Mouse (Mus musculus) stomach, postnatal 0 days (tissue): Measurements from ENCODE around the gene Zw10. TPM values are rescaled to one million over a fixed set of nuclear protein-coding genes. Genes with fewer than 3 reads are reported as not detected.
A peak's percentile ranks its signal among the peaks of the same experiment; 100 is the strongest.

Source experiments
- ATAC-seq: fragments of 200-750 bp; cut with Nextera tagmentation; 2 replicates; pipeline ENCODE4 v1.8.0; 2017; ENCODE audit not compliant: low FRiP score, low TSS enrichment
- DNase-seq: peaks from one replicate; pipeline ENCODE4 v3.0.0-alpha.2; 2016; ENCODE audit warnings: low spot score
- H3K27ac ChIP-seq: fragments of 300-500 bp; sonication (generic); replicated peaks from 2 replicates; pipeline ENCODE4 v1.5.1; 2014; ENCODE audit warnings: mild to moderate bottlenecking, control low read depth
- H3K27me3 ChIP-seq: fragments of 300-500 bp; sonication (generic); 2 replicates; pipeline ENCODE4 v1.6.1; 2014; ENCODE audit warnings: low read length; ENCODE audit not compliant: control insufficient read depth, insufficient read depth
- H3K36me3 ChIP-seq: fragments of 300-500 bp; sonication (generic); 2 replicates; pipeline ENCODE4 v1.6.1; 2014; ENCODE audit warnings: low read length, mixed read lengths; ENCODE audit not compliant: control insufficient read depth, insufficient read depth
- H3K4me1 ChIP-seq: fragments of 300-500 bp; sonication (generic); replicated peaks from 2 replicates; pipeline ENCODE4 v1.6.1; 2014; ENCODE audit warnings: antibody characterized with exemption; ENCODE audit not compliant: control insufficient read depth, insufficient read depth
- H3K4me2 ChIP-seq: fragments of 300-500 bp; sonication (generic); replicated peaks from 2 replicates; pipeline ENCODE4 v1.6.1; 2014; ENCODE audit warnings: low read depth, mild to moderate bottlenecking, control low read depth, moderate library complexity
- H3K4me3 ChIP-seq: fragments of 300-500 bp; sonication (generic); 2 replicates; pipeline ENCODE4 v1.5.1; 2014; ENCODE audit warnings: low read depth, low read length, control low read depth
- H3K9ac ChIP-seq: fragments of 300-500 bp; sonication (generic); 2 replicates; pipeline ENCODE4 v1.6.1; 2014; ENCODE audit warnings: mild to moderate bottlenecking, low read length, control low read depth, mixed read lengths
- H3K9me3 ChIP-seq: fragments of 300-500 bp; sonication (generic); 2 replicates; pipeline ENCODE4 v1.6.1; 2016; ENCODE audit warnings: low read length; ENCODE audit not compliant: control insufficient read depth
- CTCF ChIP-seq: IDR thresholded peaks from 2 replicates; pipeline ENCODE4 v1.5.1; 2016; ENCODE audit warnings: antibody characterized with exemption, low read depth, mild to moderate bottlenecking, moderate library complexity
- EP300 ChIP-seq: optimal IDR thresholded peaks from 2 replicates; pipeline ENCODE3; 2016; ENCODE audit warnings: antibody characterized with exemption
- WGBS: fragments of 180-500 bp; shearing (Covaris S2); extraction: QIAGEN DNeasy Blood & Tissue Kit; methylation state at CpG from one replicate; pipeline ENCODE4 v1.1.7; 2014; 5-methylcytosine and 5-hydroxymethylcytosine counted together
- polyA plus RNA-seq: library from polyadenylated mRNA; unstranded; fragments of >200 nt; fragmentation: Nextera tagmentation; extraction: Ambion mirVana; gene quantifications from 2 replicates; pipeline ENCODE4 v1.2.1, GENCODE M21; 2015

Gene Zw10
- polyA plus RNA-seq, 1 experiment from 2014 or later, result 14.1 TPM

DNA sequence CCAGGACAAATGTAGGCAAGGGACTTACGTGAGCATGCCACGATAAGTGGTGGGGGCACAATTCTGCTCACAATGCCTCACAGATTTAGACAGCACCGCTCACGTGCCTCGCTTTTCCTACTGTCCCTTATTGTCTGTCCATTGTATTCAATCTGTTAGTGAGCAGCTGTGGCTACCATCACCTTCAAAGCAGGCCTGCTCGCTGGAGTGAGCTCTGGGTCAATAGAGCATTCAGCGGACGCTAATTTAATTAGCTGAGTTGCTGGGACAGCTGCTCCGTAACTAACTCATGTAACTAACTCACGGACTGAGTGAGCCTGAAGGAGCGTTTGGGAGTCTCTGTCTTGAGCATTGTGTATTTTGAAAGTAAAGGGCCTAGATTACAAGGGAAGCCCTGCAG is 31.9 kb downstream of the Zw10 start:
- Histone ChIP-seq H3K27ac (no peak overlapping the region), H3K36me3 (no peaks in the 10 kb centered on the region), H3K4me3 (no peak overlapping the region), H3K27me3 (no peaks in the 10 kb centered on the region), H3K4me1 (no peaks in the 10 kb centered on the region), H3K9ac (no peak overlapping the region), H3K9me3 (no peaks in the 10 kb centered on the region), H3K4me2 (no peak overlapping the region)
- DNase-seq (no peak), ATAC-seq (no peak)
- TF ChIP-seq EP300, result no peak
- TF ChIP-seq CTCF, result no peak
- 70% methylated on average over 11 of the region's 11 CpGs for WGBS

DNA sequence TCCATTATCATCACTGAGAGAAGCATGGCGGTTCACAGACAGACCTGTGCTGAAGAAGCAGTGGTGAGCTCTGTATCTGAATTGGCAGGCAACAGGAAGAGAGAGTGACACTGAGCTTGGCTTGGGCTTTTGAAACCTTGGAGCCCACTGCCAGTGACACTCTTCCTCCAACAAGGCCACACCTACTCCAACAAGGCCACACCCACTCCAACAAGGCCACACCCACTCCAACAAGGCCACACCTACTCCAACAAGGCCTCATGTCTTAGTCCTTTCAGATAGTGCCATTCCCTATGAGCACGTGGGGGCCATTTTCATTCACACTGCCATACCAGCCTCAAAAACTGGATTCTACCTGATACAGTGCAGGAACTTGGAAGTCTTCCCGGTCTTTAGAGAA is 43.5 kb downstream of the Zw10 start:
- TF ChIP-seq EP300 (no peak), CTCF (no peak)
- Histone ChIP-seq H3K27ac (no peak overlapping the region), H3K36me3 (no peaks in the 10 kb centered on the region), H3K4me2 (no peak overlapping the region), H3K27me3 (no peaks in the 10 kb centered on the region), H3K9ac (no peak overlapping the region), H3K4me1 (no peaks in the 10 kb centered on the region), H3K9me3 (no peaks in the 10 kb centered on the region), H3K4me3 (no peak overlapping the region)
- ATAC-seq, result no peak
- 92% methylated on average over 3 of the region's 3 CpGs for WGBS
- no peak for DNase-seq

DNA sequence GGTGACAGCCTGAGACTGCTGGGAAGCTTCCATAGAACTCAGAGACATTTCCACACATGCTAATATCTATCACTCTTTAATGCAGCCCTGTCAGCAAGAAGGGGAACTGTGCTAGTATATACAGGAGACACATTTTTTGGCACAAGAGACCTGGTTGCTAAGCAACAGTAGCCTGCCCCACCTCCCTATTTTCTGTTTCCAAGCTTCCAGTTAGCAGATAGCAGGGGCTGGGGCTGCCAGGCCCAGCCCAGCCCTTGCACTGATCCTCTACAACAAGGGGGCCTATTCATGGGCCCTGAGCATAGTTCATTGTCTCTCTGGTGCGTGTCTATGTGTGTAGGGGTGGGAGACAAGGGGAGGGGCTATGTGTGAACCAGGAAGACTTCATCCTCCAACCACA is 46.9 kb downstream of the Zw10 start:
- ATAC-seq, result peak; percentile 60; the same call in 1 of the 2 replicates
- WGBS, result 21% methylated on average over 1 of the region's 1 CpGs

DNA sequence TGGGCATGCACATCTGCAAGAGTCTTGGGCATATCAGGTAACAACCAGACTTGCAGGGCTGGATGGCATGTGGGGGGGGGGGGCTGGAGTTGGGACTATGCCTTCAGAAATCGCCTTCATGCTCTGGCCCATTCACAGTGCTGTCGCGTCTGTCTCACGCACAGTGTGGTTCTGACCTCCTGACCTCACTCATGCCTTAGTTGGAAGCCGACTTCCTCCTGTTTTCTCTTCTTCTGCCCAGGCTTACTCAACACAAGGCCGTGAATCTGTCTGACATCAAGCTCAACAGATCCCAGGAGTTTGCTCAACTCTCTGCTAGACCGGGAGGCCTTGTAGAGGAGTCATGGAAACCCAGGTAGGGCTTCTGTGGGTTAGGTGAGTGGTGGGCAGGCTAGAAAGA is 53.7 kb downstream of the Zw10 start:
- WGBS, result 74% methylated on average over 7 of the region's 7 CpGs
- no peak for DNase-seq
- Histone ChIP-seq H3K27ac (no peak overlapping the region), H3K36me3 (no peaks in the 10 kb centered on the region), H3K9ac (no peak overlapping the region), H3K9me3 (no peaks in the 10 kb centered on the region), H3K27me3 (no peaks in the 10 kb centered on the region), H3K4me3 (no peak overlapping the region), H3K4me1 (no peaks in the 10 kb centered on the region), H3K4me2 (no peak overlapping the region)
- ATAC-seq, result no peak
- TF ChIP-seq CTCF (no peak), EP300 (no peak)

More for the DNA sequence above, 46.9 kb downstream of the Zw10 start:
- H3K4me3 ChIP-seq, result no peak overlapping the region
- TF ChIP-seq CTCF, result no peak
- no peak for TF ChIP-seq EP300
- no peak for DNase-seq
- no peak overlapping the region for H3K4me2 ChIP-seq
- H3K27me3 ChIP-seq, result no peaks in the 10 kb centered on the region
- H3K36me3 ChIP-seq, result no peaks in the 10 kb centered on the region
- H3K27ac ChIP-seq, result no peak overlapping the region
- no peak overlapping the region for H3K9ac ChIP-seq
- H3K9me3 ChIP-seq, result no peaks in the 10 kb centered on the region
- no peaks in the 10 kb centered on the region for H3K4me1 ChIP-seq

DNA sequence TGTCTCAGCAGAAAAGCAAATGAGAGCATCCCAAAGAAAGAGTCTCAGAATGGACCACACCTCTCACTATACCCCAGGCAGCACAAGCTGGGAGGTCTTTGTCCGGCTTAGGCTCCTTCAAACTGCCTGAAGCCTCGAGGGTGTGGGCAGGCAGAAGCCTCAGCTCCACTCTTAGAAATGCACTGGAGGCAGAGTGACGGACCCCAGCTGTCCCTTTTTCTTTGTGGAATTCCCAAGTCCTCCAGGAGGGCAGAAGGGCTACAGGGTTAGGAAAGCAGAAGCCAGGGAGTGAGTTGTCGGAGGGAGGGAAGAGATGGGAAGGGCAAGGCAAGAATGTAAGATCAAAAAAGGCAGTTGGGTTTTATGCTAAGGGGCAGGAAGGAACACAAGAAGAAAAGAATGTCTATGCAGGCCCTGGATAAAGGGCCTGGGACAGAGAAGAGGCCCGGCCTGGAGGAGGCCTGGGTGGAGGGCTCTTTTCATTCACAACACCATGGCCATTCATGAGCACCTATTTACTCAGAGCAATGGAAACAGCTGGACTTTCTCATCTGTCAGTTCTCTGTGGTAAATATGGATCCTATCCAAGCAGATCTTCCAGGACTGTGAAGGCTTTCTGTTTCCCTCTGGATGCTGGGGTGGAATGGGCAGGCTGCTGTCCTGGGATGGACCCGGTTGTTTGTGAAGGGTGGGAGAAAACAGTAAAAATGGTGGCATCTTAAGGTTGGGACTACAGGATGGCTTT is 55.2 kb downstream of the Zw10 start:
- DNase-seq (no peak), ATAC-seq (peak; percentile 42; the same call in 1 of the 2 replicates)
- Histone ChIP-seq H3K36me3 (no peaks in the 10 kb centered on the region), H3K4me3 (no peak overlapping the region), H3K4me2 (no peak overlapping the region), H3K27ac (no peak overlapping the region), H3K9ac (no peak overlapping the region), H3K27me3 (no peaks in the 10 kb centered on the region), H3K9me3 (no peaks in the 10 kb centered on the region), H3K4me1 (no peaks in the 10 kb centered on the region)
- TF ChIP-seq CTCF, result no peak
- no peak for TF ChIP-seq EP300
- 47% methylated on average over 6 of the region's 6 CpGs for WGBS

DNA sequence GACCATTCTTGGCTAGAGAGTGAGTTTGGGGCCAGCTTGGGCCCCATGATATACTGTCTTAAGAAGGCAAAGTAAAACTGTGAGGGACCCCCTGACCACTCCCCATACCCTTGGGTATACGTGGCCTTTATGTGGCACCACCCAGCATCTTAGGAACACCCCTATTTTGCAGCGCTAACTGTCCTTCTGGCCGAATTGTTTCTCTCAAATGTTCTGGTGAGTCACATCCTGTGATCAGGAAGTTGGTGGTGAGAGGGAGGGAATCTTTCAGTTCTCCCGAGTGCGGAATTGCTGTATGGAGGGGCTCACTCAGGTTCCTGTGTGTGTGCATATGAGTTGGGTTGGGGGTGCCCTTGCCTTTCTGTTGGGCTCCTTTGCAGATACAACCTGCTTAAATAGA is 55.9 kb downstream of the Zw10 start:
- no peaks in the 10 kb centered on the region for H3K36me3 ChIP-seq
- ATAC-seq, result no peak
- DNase-seq, result no peak
- H3K27me3 ChIP-seq, result no peaks in the 10 kb centered on the region
- H3K4me3 ChIP-seq, result no peak overlapping the region
- no peaks in the 10 kb centered on the region for H3K4me1 ChIP-seq
- WGBS, result 68% methylated on average over 5 of the region's 5 CpGs
- no peak overlapping the region for H3K9ac ChIP-seq
- H3K27ac ChIP-seq, result no peak overlapping the region
- H3K9me3 ChIP-seq, result no peaks in the 10 kb centered on the region
- no peak overlapping the region for H3K4me2 ChIP-seq
- TF ChIP-seq CTCF (no peak), EP300 (no peak)
